Mouse (Mus musculus): Measurements from ENCODE around the gene Igf1. TPM values are rescaled to one million over a fixed set of nuclear protein-coding genes. Genes with fewer than 3 reads are reported as not detected.

The Igf1 gene
- total RNA-seq (2021): 10 to 100 TPM; 11.5 to 34.9 TPM
- long read RNA-seq, experiment 1, full-length matches to known transcripts: 11 of 12 reads
- long read RNA-seq, experiment 1, partial matches to known transcripts: 0 of 12 reads
- long read RNA-seq, experiment 1, other reads (novel, unspliced or antisense): 1 of 12 reads
- long read RNA-seq, experiment 2, full-length matches to known transcripts: 10 of 15 reads
- long read RNA-seq, experiment 2, partial matches to known transcripts: 2 of 15 reads
- long read RNA-seq, experiment 2, other reads (novel, unspliced or antisense): 3 of 15 reads

DNA sequence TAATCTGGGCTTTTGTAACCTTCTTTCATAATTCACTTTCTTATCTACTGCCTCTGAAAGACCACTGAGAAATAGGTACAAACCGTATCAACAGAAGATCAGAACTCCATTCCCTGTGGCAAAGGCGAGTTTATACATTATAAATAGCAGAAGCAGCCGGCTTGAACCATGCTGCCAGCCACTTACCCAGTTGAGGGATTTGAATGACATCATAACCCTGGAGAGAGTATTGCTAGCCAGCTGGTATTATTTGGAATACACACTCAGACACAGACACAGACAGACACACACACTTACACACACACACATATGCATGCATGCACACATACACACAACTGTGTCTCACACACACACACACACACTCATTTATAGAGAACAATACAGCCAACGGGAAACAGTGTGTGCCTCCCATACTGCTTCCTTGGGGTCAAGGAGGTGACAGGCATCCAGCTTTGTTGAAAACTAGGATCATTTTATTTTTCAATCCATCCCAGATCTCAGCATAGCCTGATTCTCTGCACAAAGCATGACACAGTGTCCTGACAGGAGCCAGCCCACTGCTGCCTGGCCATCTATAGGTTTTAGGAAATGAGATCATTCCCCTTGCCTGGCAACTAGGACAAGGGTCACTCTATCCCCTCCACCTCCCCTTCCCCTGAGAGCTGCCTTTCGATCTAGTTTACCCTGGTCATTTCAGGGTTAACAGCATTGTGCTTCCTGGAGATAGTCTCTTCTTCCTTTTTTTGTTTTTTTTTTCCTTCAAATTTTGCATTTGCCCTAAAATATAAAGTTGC lies at the start of gene Igf1:
Igf1 (plus strand) TSS at position 253 of the 794 bp plus-strand sequence.
- no peak for DNase-seq (ENCODE audit: low spot score in 2 of 2)

DNA sequence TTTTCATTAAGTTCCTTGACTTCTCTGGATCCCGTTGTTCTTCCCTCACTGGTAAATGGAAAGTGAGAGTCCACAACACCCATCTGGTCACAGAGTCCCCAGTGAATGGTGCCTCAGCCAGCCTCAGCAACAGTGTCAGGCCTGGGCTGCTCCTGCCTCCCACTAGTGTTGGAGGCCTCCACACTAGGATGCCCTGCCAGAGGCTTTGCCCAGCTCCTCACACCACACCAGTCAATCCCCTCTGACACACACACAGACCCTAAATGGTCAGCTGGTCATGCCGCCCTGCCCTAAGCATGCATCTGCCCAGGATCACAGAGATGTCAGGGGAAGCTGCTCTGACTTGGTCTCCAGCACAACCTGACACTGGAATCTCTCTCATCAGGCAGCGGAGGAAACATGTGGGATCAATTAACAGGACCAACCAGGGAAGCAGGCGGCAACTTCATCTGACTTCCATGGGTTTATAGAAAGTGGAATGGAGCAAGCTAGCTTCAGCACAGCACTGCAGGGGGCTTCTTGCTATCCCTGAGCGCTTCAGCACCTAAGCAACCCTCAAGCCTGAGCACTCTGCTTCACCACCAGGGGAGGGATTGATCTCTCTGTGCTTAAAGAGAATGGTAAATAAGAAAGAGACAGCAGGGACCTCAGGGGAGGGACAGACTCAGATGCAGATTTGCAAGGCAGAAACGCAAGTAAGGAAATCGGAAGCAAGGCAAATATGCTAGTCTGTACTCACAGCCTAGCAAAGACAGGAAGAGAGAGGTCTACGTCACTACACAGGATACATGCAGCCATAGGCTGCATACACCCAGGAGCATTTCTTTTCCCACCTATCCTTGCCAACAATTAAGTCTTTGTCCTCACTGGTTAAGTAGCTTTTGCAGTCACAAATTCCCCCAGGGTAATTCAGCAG lies 45.6 kb upstream of the Igf1 start:
- DNase-seq (ENCODE audit: low spot score in 2 of 2): no peak

DNA sequence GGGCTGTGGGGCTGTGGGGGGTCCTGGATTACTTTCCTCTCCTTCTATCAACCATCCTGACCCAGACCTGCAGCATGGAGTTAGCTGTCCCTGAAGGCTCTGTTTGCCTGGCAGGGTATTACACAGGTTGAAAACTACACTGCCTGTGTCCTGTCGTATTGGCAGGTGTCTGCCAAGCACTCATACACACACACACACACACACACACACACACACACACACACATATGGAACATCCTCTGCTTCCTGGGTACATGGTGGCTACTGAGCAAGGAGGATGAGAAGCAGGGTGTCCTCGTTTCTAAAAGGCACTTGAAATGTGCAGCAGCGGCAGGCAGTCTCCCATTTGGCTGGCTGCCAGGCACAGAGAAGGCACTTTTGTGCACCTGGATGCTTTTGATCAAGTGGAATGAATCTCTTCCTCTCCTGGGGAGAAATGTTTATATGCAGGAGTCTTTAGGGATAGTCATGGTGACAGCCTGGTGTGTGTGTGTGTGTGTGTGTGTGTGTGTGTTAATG lies 44.9 kb upstream of the Igf1 start:
- no peak for DNase-seq (ENCODE audit: low spot score in 2 of 2)

DNA sequence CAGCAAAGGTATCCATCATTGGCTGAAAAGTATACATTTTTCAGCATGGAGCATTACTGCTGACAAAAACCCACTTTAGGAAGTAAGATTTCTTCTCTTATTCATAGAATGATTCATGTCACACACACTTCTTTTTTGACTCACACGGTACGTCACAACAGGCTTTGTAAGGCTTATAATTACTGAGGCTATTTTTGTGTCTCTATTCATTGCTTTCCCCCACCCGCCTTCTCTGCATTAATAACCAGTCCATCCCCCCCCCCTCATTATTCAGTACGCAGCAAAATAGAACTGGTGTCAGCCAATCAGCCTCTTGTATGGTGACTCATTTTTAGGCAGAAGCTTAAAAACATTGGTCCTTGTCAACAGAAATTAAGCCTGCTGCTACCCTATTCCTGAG lies 41.2 kb upstream of the Igf1 start:
- no peak for DNase-seq (ENCODE audit: low spot score in 2 of 2)

DNA sequence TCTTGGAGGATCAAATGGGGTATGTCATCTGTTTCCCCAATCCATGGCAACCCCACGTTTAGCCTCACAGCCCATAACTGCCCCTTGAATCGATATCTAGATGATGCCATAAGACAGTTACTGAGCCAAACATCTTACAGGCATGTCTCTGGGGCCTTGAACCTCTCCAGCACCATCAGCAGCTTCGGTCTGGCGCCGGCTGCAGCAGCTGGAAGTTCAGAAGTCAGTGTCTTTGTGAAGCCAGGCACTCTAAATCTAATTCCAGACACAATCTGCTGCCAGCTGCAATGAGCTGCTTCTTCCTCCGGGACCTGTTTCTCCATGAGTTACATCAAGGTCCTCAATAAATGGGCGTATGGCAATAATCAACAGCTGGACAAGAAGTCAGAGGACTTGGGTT lies 40.3 kb upstream of the Igf1 start:
- no peak for DNase-seq (ENCODE audit: low spot score in 2 of 2)

DNA sequence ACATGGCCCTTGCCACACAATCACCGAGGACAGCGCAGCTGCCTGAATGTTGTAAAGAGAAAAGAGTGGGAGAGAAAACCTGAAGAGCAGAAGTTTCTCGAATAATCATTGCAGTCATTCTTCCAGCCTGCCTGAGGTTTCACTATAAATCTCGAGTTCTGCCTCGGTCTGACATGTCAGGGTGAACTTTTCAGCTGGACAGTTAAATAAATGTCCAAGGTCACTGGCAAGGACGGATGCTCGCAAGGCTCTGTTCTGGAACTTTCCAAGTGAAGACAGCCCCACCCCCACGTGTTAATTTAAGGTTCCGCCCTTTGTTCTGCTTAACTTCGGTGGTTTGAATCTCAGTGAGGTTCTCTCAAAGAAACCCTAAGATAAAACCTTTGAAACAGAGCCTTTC lies 36.2 kb upstream of the Igf1 start:
- DNase-seq (ENCODE audit: low spot score in 2 of 2): peak in 1 of 2 experiments; percentile 37

DNA sequence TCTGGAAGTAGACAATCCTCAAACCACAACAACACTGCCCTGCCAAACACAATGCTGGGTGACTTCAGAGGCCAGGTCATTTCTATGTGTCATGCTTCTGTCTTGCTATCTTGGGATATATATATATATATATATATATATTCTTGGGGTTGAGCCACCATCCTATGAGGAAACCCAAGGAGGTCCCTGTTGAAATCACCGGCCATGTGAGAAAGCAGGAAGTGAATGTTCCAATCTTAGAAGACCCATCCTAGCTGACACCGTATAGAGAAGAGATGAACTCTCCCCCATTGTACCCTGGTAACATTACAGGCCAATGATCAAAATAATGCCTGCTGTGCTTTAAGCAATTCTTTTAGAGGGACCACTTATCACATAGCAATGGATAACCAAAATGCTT lies 28.1 kb upstream of the Igf1 start:
- no peak for DNase-seq (ENCODE audit: low spot score in 2 of 2)

DNA sequence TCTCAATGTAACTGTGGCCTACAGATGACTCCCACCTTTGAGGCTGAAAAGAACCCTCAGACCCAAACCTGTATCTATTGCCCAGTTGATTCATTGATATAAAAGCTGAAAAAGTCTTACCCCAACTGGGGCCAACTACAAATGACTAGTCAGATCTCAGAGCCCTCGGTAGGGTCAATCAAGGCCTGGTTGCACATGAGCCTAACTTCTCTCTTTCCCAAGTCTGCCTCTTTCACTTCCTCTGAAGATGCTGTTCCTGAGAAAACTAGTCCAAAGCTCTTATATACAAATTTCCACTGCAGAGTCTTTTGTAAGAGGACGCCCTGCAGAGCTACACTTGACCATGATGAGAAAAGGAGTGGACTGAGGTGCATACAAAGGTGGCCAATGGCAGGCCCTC lies 27.4 kb upstream of the Igf1 start:
- DNase-seq (ENCODE audit: low spot score in 2 of 2): no peak

DNA sequence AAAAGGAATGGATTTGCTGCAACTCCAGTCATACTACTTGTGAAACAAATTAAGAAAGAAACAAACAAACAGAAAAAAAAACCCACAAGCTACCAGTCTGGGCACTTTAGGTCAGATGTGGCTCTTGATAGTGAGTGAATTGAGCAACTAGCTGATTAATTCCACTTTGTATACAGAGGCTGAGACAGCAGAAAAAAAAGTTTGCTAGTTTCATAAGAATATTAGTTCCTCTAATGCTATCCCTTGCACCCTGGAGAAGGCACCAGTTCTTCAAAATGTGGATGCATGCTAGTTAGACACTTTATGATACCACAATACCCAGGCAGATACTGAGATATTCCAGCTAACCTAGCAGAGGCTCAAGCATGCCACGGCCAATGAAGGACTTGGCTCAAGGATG lies 26.0 kb upstream of the Igf1 start:
- no peak for DNase-seq (ENCODE audit: low spot score in 2 of 2)

DNA sequence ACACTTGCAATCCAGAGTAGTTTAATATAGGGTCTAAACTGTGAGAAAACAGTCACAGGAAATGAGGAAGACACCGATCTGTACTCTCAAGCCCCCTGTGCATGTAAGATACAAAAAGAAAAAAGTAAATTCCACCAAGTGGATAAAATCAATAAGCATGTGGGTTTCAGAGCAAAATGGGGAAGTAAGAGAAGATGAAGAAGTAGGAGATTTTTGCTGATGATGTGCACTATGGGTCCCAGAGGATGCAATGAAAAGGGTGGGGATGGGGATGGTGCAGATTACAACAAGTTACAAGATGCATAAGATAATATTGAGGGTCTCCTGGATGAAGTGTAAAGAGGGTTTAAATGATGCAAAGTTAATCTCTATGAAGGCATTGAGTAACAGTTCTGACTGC lies 18.6 kb upstream of the Igf1 start:
- no peak for DNase-seq (ENCODE audit: low spot score in 2 of 2)

DNA sequence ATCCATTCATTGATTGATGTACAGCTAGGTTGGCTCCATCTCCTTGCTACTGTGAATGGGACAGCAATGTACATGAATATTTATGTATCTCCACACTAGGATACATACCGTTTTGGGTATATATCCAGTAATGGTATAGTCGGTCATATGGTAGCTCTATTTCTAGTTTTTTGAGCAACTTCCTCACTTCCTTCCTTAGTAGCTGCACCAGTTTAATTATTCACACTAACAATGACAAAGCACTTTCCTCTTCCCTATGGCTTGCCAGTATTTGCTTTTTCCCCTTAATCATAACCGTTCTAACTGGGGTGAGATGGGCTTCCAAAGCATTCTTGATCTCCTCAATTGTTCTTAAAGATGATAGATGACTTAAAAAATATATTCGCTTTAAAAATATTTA lies 15.6 kb upstream of the Igf1 start:
- DNase-seq (ENCODE audit: low spot score in 2 of 2): no peak

DNA sequence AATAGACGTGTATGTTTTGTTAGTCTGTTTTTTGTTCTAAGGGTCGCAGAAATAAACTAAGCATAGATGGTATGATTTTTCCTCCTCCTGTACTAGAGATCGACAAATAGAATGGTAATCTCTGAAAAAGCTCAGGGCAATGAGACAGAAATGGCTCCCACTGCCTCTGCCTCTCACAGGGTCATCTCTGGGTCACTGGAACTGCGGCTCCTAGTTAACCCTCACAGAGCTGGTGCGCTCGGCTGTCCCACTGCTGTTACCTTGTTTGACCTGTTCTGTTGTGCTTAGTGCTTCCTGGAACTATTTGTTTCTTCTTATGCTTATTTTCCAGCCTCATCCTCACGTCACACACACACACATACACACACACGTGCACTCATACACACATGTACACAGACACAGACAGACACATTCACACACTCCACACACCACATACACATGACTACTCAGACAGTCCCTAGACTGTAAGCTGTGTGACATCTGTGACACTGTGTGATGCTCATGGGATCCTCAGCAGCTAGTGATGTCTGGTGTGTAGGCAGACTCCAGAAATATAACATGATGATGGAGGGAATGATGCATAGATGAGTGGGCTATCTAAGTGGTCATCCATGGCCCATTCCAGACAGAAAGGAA lies 13.0 kb upstream of the Igf1 start:
- no peak for DNase-seq (ENCODE audit: low spot score in 2 of 2)

DNA sequence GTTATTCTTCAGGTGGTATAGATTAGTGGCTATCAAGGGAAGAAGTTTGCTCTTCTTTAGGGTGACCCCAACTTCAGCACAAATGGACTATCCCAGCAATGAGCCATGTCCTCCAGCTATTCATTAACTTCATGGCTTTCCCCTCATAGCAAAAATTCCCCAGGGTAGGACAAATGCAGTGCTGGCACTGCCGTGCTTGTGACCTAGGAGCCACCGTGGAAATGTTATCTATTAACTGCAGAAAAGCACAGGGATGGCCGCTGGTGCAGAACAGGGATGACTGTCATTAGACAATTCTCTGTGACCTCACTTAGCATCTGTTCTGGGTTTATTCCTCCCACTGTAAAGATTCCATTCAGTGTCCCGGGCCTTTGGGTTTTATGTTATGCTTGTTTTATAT lies 10.2 kb upstream of the Igf1 start:
- DNase-seq (ENCODE audit: low spot score in 2 of 2): no peak

DNA sequence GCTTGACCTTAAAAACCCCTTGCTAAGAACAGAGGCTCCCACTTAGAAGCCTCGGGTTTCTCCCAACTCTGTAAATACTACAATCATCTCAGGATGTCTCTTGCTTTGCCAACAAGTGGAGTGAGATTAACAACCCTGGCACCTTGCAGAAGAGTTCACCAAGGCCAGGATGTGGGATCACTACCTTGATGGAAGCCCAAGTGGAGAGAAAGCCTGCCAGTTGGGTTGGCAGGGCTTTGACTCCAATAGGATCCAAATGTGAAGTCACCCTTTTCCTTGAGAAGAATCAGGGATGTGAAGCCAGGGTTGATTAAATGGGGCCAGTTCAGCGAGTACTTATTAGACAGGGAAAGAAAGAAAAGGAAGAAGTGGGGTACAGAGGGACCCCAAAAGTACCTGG lies 9.6 kb upstream of the Igf1 start:
- DNase-seq (ENCODE audit: low spot score in 2 of 2): no peak

DNA sequence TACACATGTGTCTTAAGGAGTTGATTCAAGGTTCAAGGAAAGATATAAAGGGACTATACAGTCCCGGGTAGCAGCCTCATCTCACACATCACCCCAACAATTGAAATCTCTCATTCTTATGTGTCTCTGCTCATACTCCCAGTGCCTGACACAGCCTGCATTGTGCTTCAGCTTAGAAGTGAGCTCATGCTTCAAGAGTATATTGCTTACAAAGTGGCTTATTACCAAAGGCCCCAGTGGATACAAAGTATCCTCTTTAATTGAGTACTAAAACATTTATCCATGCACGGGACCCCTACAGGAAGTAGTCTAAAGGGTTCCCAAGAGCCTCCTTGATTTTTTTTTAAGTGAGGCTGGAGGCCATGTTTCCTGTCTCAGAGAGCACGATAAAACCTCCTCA lies 6.6 kb upstream of the Igf1 start:
- no peak for DNase-seq (ENCODE audit: low spot score in 2 of 2)

DNA sequence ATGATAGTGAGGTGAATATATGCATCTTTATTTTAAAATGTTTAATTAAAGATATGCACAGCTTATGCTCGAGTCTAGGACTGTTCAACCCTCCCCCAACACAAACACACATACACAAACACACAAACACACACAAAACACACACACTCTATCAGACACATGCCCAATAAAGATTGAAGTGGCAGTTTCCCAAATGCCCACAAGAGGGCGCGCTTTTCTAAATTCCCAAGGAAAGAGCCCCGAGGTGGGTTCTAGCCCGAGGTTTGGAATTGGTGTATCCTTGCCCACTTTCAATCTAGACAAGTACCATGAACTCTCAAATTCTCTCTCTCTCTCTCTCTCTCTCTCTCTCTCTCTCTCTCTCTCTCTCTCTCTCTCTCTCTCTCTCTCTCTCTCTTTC lies 3.7 kb upstream of the Igf1 start:
- peak; percentile 71 to 74 for DNase-seq (ENCODE audit: low spot score in 2 of 2)

DNA sequence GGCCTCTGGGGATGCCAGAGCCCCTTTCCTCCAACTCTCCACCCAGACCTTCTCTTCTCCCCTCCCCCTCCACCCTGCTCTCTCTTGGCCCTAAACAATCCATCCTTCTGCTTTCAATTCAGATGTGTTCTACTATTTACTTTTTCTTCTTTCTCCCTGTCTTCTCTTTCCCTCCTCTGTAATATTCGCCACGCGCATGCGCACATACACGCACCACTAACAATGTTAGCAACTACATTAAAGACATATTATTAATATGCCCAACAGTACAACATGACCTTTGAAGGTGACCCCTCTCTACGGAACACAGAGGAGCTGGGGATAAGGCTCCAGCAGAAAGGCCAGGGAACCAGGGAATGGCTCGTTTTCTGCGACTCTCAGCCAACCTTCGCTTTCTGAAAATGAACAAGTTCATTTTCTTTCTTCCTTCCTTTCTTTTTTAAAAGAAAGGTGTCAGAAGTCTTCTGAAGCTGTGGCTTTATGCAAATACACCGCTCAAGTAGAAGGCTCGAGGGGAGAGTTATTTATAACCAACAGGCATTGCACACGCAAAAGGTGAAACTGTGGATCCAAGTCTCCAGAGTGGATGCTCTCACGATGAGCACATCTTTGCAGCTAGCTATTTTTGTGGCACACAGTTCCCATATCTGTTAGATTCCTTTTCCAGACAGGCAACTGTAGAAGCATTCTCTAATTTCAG lies 2.5 kb upstream of the Igf1 start:
- DNase-seq (ENCODE audit: low spot score in 2 of 2): no peak

DNA sequence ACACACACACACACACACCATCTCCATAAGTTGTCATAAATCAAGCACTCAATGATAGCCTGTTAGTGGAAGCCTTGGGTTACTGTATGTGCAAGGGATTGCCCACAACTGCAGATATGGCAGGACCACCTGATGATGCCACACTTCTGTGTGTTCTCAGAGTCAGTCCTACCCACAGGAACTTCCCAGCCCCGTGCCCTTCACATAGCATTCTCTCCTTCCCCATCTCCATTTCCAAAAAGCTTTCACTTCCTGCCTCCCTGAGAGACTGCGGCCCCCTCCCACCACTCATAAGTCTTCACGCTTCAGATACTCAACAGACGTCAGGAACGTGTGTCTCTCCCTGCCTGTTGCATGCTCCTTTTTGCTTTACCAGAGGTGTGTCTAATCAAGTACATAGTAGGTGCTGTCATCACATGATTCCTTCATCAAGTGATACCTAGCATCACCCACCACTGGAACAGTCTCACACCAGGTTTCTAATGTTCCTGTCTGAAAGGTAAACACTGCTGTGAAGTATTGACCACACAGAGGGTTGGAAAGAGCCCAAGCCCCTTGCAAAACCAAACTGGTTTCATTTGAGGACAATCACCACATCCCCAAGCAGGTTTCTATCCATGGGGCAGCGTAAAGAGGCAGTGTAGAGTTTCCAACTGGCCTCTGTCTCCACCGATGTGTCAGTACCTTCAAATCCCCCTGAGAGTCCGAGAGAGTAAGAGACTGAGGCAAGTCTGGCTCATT lies 680 bp upstream of the Igf1 start:
- DNase-seq (ENCODE audit: low spot score in 2 of 2): no peak

DNA sequence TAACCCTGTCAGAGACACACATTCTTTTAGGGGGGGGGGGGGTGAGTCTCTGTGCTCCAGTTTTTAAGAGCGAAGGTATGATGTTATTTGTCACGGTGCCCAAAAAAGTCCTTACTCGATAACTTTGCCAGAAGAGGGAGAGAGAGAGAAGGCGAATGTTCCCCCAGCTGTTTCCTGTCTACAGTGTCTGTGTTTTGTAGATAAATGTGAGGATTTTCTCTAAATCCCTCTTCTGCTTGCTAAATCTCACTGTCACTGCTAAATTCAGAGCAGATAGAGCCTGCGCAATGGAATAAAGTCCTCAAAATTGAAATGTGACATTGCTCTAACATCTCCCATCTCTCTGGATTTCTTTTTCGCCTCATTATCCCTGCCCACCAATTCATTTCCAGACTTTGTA lies 874 bp downstream of the Igf1 start:
- no peak for DNase-seq (ENCODE audit: low spot score in 2 of 2)

DNA sequence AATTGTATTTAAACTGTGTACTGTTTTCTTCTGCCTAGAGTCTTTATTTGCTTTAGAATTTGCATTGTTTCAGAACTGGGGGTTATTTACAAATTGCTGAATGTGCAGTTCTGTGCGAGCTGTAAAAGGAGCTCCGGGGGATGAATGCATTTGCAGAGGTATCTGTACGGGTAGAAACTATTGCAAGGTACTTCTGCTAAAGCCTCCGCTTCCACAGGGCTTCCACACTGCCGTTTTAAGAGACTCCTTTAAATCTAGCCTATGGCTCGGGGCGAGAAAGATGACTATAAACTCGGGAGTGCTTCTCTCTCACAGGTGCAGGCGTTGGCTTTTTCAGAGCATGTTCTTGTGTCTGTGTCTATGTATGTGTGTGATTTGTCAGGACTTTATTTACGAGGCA lies 1.4 kb downstream of the Igf1 start:
- no peak for DNase-seq (ENCODE audit: low spot score in 2 of 2)

Measured in adrenal gland, adult 18-20 months (tissue).